Mouse (Mus musculus): ENCODE measurements at regions not wholly inside any gene's neighbourhood (a gene's known extent, or its start where the extent isn't known, plus 50 kb on each side); places are given as distances from the start of the nearest gene placed in this dataset.

GRCm38 (mm10) chrX:163669886-163670285, 91.2 kb downstream of the Rnf138rt1 start:
- DNase-seq = peak; percentile 17

All from kidney, postnatal 14 days (tissue).